Mouse (Mus musculus) kidney, postnatal 0 days (tissue): Measurements from ENCODE around the gene Ralgds. TPM values are rescaled to one million over a fixed set of nuclear protein-coding genes. Genes with fewer than 3 reads are reported as not detected.

ENCODE experiments used
- ATAC-seq: fragments of 200-750 bp; cut with Nextera tagmentation; replicated peaks from 2 replicates; pipeline ENCODE4 v1.8.0; 2017; ENCODE audit warnings: low read depth, moderate number of reproducible peaks, moderate TSS enrichment, moderate library complexity; ENCODE audit not compliant: low FRiP score
- DNase-seq: peaks from one replicate; pipeline ENCODE4 v3.0.0-alpha.2; 2016; ENCODE audit warnings: low spot score
- H3K27ac ChIP-seq: fragments of 300-500 bp; sonication (generic); 2 replicates; pipeline ENCODE4 v1.5.1; 2014; ENCODE audit warnings: mild to moderate bottlenecking
- H3K27me3 ChIP-seq: fragments of 300-500 bp; sonication (generic); 2 replicates; pipeline ENCODE4 v1.6.1; 2014; ENCODE audit warnings: low read length, mixed read lengths; ENCODE audit not compliant: insufficient read depth
- H3K36me3 ChIP-seq: fragments of 300-500 bp; sonication (generic); 2 replicates; pipeline ENCODE4 v1.6.1; 2014; ENCODE audit warnings: low read length, mixed read lengths; ENCODE audit not compliant: insufficient read depth
- H3K4me1 ChIP-seq: fragments of 300-500 bp; sonication (generic); replicated peaks from 2 replicates; pipeline ENCODE4 v1.6.1; 2014; ENCODE audit warnings: antibody characterized with exemption, low read length, mixed read lengths; ENCODE audit not compliant: insufficient read depth
- H3K4me2 ChIP-seq: fragments of 300-500 bp; sonication (generic); 2 replicates; pipeline ENCODE4 v1.6.1; 2014; ENCODE audit warnings: mild to moderate bottlenecking, low read length, moderate library complexity, mixed read lengths
- H3K4me3 ChIP-seq: fragments of 300-500 bp; sonication (generic); replicated peaks from 2 replicates; pipeline ENCODE4 v1.5.1; 2014; ENCODE audit warnings: low read depth, low read length
- H3K9ac ChIP-seq: fragments of 300-500 bp; sonication (generic); 2 replicates; pipeline ENCODE4 v1.6.1; 2014; ENCODE audit warnings: low read depth, low read length
- H3K9me3 ChIP-seq: fragments of 300-500 bp; sonication (generic); replicated peaks from 2 replicates; pipeline ENCODE4 v1.6.1; 2016; ENCODE audit warnings: low read length, inconsistent platforms, mixed read lengths
- CTCF ChIP-seq: IDR thresholded peaks from 2 replicates; pipeline ENCODE4 v1.5.1; 2016; ENCODE audit warnings: antibody characterized with exemption, low read depth, mild to moderate bottlenecking, moderate library complexity
- WGBS: fragments of 180-500 bp; shearing (Covaris S2); extraction: QIAGEN DNeasy Blood & Tissue Kit; methylation state at CpG from one replicate; pipeline ENCODE4 v1.1.7; 2014; 5-methylcytosine and 5-hydroxymethylcytosine counted together
- polyA plus RNA-seq: library from polyadenylated mRNA; unstranded; fragments of >200 nt; fragmentation: Nextera tagmentation; extraction: Ambion mirVana; gene quantifications from 2 replicates; pipeline ENCODE4 v1.2.1, GENCODE M21; 2015

Gene Ralgds
- polyA plus RNA-seq, 1 experiment from 2014 or later, result 18.1 TPM

- no peak for TF ChIP-seq CTCF
- Histone ChIP-seq H3K4me3 (0 out of 2 replicates have a peak overlapping the region, but pooled peaks have one; percentile 9), H3K9me3 (no peaks in the 10 kb centered on the region), H3K4me1 (peaks cover 35% of the 10 kb centered on the region), H3K9ac (peak overlapping the region; percentile 37; the same call in 1 of the 2 replicates), H3K27ac (peak overlapping the region; percentile 60), H3K4me2 (peak overlapping the region; percentile 75), H3K27me3 (no peaks in the 10 kb centered on the region), H3K36me3 (no peaks in the 10 kb centered on the region)
- ATAC-seq (no peak), DNase-seq (peak; percentile 45)
- 54% methylated on average over 11 of the region's 11 CpGs for WGBS
Measured at GRCm38 (mm10) chr2:28534436-28535262, 21.7 kb downstream of the Ralgds start.

GRCm38 (mm10) chr2:28535263-28535540 lies 22.3 kb downstream of the Ralgds start:
- no peak overlapping the region for H3K9ac ChIP-seq
- 25% methylated on average over 4 of the region's 4 CpGs for WGBS
- no peak overlapping the region for H3K4me3 ChIP-seq
- ATAC-seq (no peak), DNase-seq (no peak)
- peak overlapping the region; percentile 60; the same call in 1 of the 2 replicates for H3K27ac ChIP-seq
- no peaks in the 10 kb centered on the region for H3K36me3 ChIP-seq
- H3K4me2 ChIP-seq, result peak overlapping the region; percentile 75; the same call in 1 of the 2 replicates
- H3K4me1 ChIP-seq, result peaks cover 31% of the 10 kb centered on the region
- TF ChIP-seq CTCF, result no peak
- no peaks in the 10 kb centered on the region for H3K9me3 ChIP-seq
- no peaks in the 10 kb centered on the region for H3K27me3 ChIP-seq

GRCm38 (mm10) chr2:28535650-28536049 lies 22.7 kb downstream of the Ralgds start:
- TF ChIP-seq CTCF, result no peak
- no peaks in the 10 kb centered on the region for H3K36me3 ChIP-seq
- no peaks in the 10 kb centered on the region for H3K27me3 ChIP-seq
- no peak overlapping the region for H3K9ac ChIP-seq
- H3K4me2 ChIP-seq, result 0 out of 2 replicates have a peak overlapping the region, but pooled peaks have one; percentile 75
- DNase-seq (no peak), ATAC-seq (no peak)
- no peak overlapping the region for H3K4me3 ChIP-seq
- no peaks in the 10 kb centered on the region for H3K9me3 ChIP-seq
- H3K27ac ChIP-seq, result no peak overlapping the region
- WGBS, result 34% methylated on average over 7 of the region's 7 CpGs
- H3K4me1 ChIP-seq, result peaks cover 26% of the 10 kb centered on the region

- Histone ChIP-seq H3K4me2 (no peak overlapping the region), H3K9me3 (no peaks in the 10 kb centered on the region), H3K9ac (no peak overlapping the region), H3K4me1 (peaks cover 25% of the 10 kb centered on the region), H3K4me3 (no peak overlapping the region), H3K36me3 (no peaks in the 10 kb centered on the region), H3K27ac (0 out of 2 replicates have a peak overlapping the region, but pooled peaks have one; percentile 8), H3K27me3 (no peaks in the 10 kb centered on the region)
- 40% methylated on average over 4 of the region's 4 CpGs for WGBS
- no peak for TF ChIP-seq CTCF
- DNase-seq, result no peak
- ATAC-seq, result no peak
Measured at GRCm38 (mm10) chr2:28536166-28536565, 23.2 kb downstream of the Ralgds start.

- no peak overlapping the region for H3K9ac ChIP-seq
- 0 out of 2 replicates have a peak overlapping the region, but pooled peaks have one; percentile 8 for H3K27ac ChIP-seq
- H3K27me3 ChIP-seq, result no peaks in the 10 kb centered on the region
- ATAC-seq (no peak), DNase-seq (no peak)
- no peak for TF ChIP-seq CTCF
- WGBS, result 78% methylated on average over 11 of the region's 11 CpGs
- no peaks in the 10 kb centered on the region for H3K9me3 ChIP-seq
- H3K4me3 ChIP-seq, result no peak overlapping the region
- H3K4me1 ChIP-seq, result peaks cover 25% of the 10 kb centered on the region
- H3K4me2 ChIP-seq, result no peak overlapping the region
- no peaks in the 10 kb centered on the region for H3K36me3 ChIP-seq
Measured at GRCm38 (mm10) chr2:28536766-28537633, 24.1 kb downstream of the Ralgds start.

- Histone ChIP-seq H3K4me1 (peaks cover 23% of the 10 kb centered on the region), H3K27ac (no peak overlapping the region)
- WGBS, result 47% methylated on average over 4 of the region's 4 CpGs
Measured at GRCm38 (mm10) chr2:28537634-28537920, 24.7 kb downstream of the Ralgds start.

More at GRCm38 (mm10) chr2:28537634-28537920, 24.7 kb downstream of the Ralgds start:
- Histone ChIP-seq H3K4me2 (no peak overlapping the region), H3K27me3 (no peaks in the 10 kb centered on the region), H3K9me3 (no peaks in the 10 kb centered on the region), H3K9ac (no peak overlapping the region), H3K36me3 (peaks cover 5% of the 10 kb centered on the region; the same call in 1 of the 2 replicates), H3K4me3 (no peak overlapping the region)
- no peak for TF ChIP-seq CTCF
- ATAC-seq, result no peak
- no peak for DNase-seq
